Mouse (Mus musculus) heart, embryonic 16.5 days (tissue): Measurements from ENCODE around the gene Myo10. TPM values are rescaled to one million over a fixed set of nuclear protein-coding genes. Genes with fewer than 3 reads are reported as not detected.

Source experiments
- ATAC-seq: fragments of 200-750 bp; cut with Nextera tagmentation; replicated peaks from 2 replicates; pipeline ENCODE4 v1.8.0; 2017; ENCODE audit warnings: moderate number of reproducible peaks; ENCODE audit not compliant: insufficient read depth, low FRiP score; ENCODE audit errors: extremely low read depth
- H3K27ac ChIP-seq: fragments of 300-500 bp; sonication (generic); 2 replicates; pipeline ENCODE4 v1.5.1; 2014; ENCODE audit warnings: mild to moderate bottlenecking, low read length, control low read depth, moderate library complexity
- H3K27me3 ChIP-seq: fragments of 300-500 bp; sonication (generic); 2 replicates; pipeline ENCODE4 v1.6.1; 2014; ENCODE audit warnings: low read length, mixed read lengths; ENCODE audit not compliant: control insufficient read depth, insufficient read depth
- H3K36me3 ChIP-seq: fragments of 300-500 bp; sonication (generic); 2 replicates; pipeline ENCODE4 v1.6.1; 2014; ENCODE audit not compliant: control insufficient read depth, insufficient read depth
- H3K4me1 ChIP-seq: fragments of 300-500 bp; sonication (generic); 2 replicates; pipeline ENCODE4 v1.6.1; 2014; ENCODE audit warnings: low read length, mixed read lengths; ENCODE audit not compliant: control insufficient read depth, insufficient read depth
- H3K4me2 ChIP-seq: fragments of 300-500 bp; sonication (generic); 2 replicates; pipeline ENCODE4 v1.6.1; 2014; ENCODE audit warnings: low read depth, mild to moderate bottlenecking, control low read depth, low read length
- H3K4me3 ChIP-seq: fragments of 300-500 bp; sonication (generic); 2 replicates; pipeline ENCODE4 v1.5.1; 2014; ENCODE audit warnings: mild to moderate bottlenecking, control low read depth, low read length
- H3K9ac ChIP-seq: fragments of 300-500 bp; sonication (generic); 2 replicates; pipeline ENCODE4 v1.6.1; 2014; ENCODE audit warnings: low read length, control low read depth
- H3K9me3 ChIP-seq: fragments of 300-500 bp; sonication (generic); replicated peaks from 2 replicates; pipeline ENCODE4 v1.6.1; 2016; ENCODE audit warnings: low read length; ENCODE audit not compliant: control insufficient read depth
- WGBS: fragments of 180-500 bp; shearing (Covaris S2); extraction: QIAGEN DNeasy Blood & Tissue Kit; methylation state at CpG from one replicate; pipeline ENCODE4 v1.1.7; 2014; 5-methylcytosine and 5-hydroxymethylcytosine counted together
- polyA plus RNA-seq: library from polyadenylated mRNA; unstranded; fragments of >200 nt; fragmentation: Nextera tagmentation; extraction: Ambion mirVana; gene quantifications from 2 replicates; pipeline ENCODE4 v1.2.1, GENCODE M21; 2015

The Myo10 gene
- polyA plus RNA-seq, 1 experiment from 2014 or later, result 14.9 TPM

GRCm38 (mm10) chr15:25822656-25823055 lies 200.3 kb downstream of the Myo10 start:
- Histone ChIP-seq H3K27ac (no peak overlapping the region), H3K27me3 (no peaks in the 10 kb centered on the region), H3K4me3 (no peak overlapping the region), H3K4me2 (no peak overlapping the region), H3K4me1 (no peaks in the 10 kb centered on the region), H3K36me3 (no peaks in the 10 kb centered on the region), H3K9ac (no peak overlapping the region), H3K9me3 (peaks cover 5% of the 10 kb centered on the region; the same call in 1 of the 2 replicates)
- 46% methylated on average over 3 of the region's 3 CpGs for WGBS
- no peak for ATAC-seq

- WGBS, result 85% methylated on average over 8 of the region's 8 CpGs
- H3K4me3 ChIP-seq, result no peak overlapping the region
Measured at GRCm38 (mm10) chr15:25826531-25826961, 204.2 kb downstream of the Myo10 start.

GRCm38 (mm10) chr15:25828464-25828863 lies 206.1 kb downstream of the Myo10 start:
- H3K36me3 ChIP-seq, result no peaks in the 10 kb centered on the region
- H3K27ac ChIP-seq, result no peak overlapping the region
- 62% methylated on average over 10 of the region's 10 CpGs for WGBS
- no peaks in the 10 kb centered on the region for H3K9me3 ChIP-seq
- peak; percentile 55; the same call in 1 of the 2 replicates for ATAC-seq
- H3K4me3 ChIP-seq, result no peak overlapping the region
- H3K27me3 ChIP-seq, result no peaks in the 10 kb centered on the region
- H3K4me1 ChIP-seq, result peaks cover 6% of the 10 kb centered on the region
- H3K4me2 ChIP-seq, result no peak overlapping the region
- no peak overlapping the region for H3K9ac ChIP-seq

More at GRCm38 (mm10) chr15:25826531-25826961, 204.2 kb downstream of the Myo10 start:
- Histone ChIP-seq H3K9me3 (no peaks in the 10 kb centered on the region), H3K9ac (no peak overlapping the region), H3K27ac (no peak overlapping the region), H3K4me2 (no peak overlapping the region), H3K4me1 (peaks cover 6% of the 10 kb centered on the region), H3K27me3 (no peaks in the 10 kb centered on the region), H3K36me3 (no peaks in the 10 kb centered on the region)
- no peak for ATAC-seq

- H3K36me3 ChIP-seq, result no peaks in the 10 kb centered on the region
- H3K9ac ChIP-seq, result no peak overlapping the region
- no peak for ATAC-seq
- no peak overlapping the region for H3K4me2 ChIP-seq
- no peak overlapping the region for H3K4me3 ChIP-seq
- no peaks in the 10 kb centered on the region for H3K9me3 ChIP-seq
- H3K27ac ChIP-seq, result peak overlapping the region; percentile 66
- no peaks in the 10 kb centered on the region for H3K27me3 ChIP-seq
- H3K4me1 ChIP-seq, result peaks cover 6% of the 10 kb centered on the region
- 65% methylated on average over 2 of the region's 2 CpGs for WGBS
Measured at GRCm38 (mm10) chr15:25830426-25830825, 208.1 kb downstream of the Myo10 start.

GRCm38 (mm10) chr15:25834282-25834681 lies 212.0 kb downstream of the Myo10 start:
- no peak for ATAC-seq
- Histone ChIP-seq H3K4me2 (no peak overlapping the region), H3K36me3 (no peaks in the 10 kb centered on the region), H3K4me1 (peaks cover 6% of the 10 kb centered on the region), H3K9ac (no peak overlapping the region), H3K27ac (no peak overlapping the region), H3K4me3 (no peak overlapping the region), H3K9me3 (peaks cover 3% of the 10 kb centered on the region; the same call in 1 of the 2 replicates), H3K27me3 (no peaks in the 10 kb centered on the region)
- WGBS, result 82% methylated on average over 2 of the region's 2 CpGs

GRCm38 (mm10) chr15:25834920-25835674 lies 212.8 kb downstream of the Myo10 start:
- Histone ChIP-seq H3K4me2 (no peak overlapping the region), H3K36me3 (no peaks in the 10 kb centered on the region), H3K4me3 (no peak overlapping the region), H3K4me1 (peaks cover 3% of the 10 kb centered on the region), H3K9me3 (peaks cover 3% of the 10 kb centered on the region; the same call in 1 of the 2 replicates), H3K27ac (no peak overlapping the region), H3K9ac (no peak overlapping the region), H3K27me3 (no peaks in the 10 kb centered on the region)
- 83% methylated on average over 17 of the region's 17 CpGs for WGBS
- no peak for ATAC-seq

- H3K27me3 ChIP-seq, result no peaks in the 10 kb centered on the region
- peak overlapping the region; percentile 87 for H3K9ac ChIP-seq
- H3K4me3 ChIP-seq, result peak overlapping the region; percentile 89
- H3K36me3 ChIP-seq, result no peaks in the 10 kb centered on the region
- H3K4me1 ChIP-seq, result peaks cover 14% of the 10 kb centered on the region
- no peak overlapping the region for H3K27ac ChIP-seq
- peak; percentile 6; the same call in 1 of the 2 replicates for ATAC-seq
- no peaks in the 10 kb centered on the region for H3K9me3 ChIP-seq
- 14% methylated on average over 16 of the region's 16 CpGs for WGBS
- peak overlapping the region; percentile 90 for H3K4me2 ChIP-seq
Measured at GRCm38 (mm10) chr15:25842462-25843085, 220.2 kb downstream of the Myo10 start.

- Histone ChIP-seq H3K4me2 (peak within 1 kb of the TSS; percentile 90), H3K4me1 (peaks cover 14% of the 10 kb centered on the region), H3K27me3 (no peaks in the 10 kb centered on the region), H3K9ac (peak within 1 kb of the TSS; percentile 87), H3K9me3 (no peaks in the 10 kb centered on the region), H3K36me3 (no peaks in the 10 kb centered on the region), H3K4me3 (peak within 1 kb of the TSS; percentile 89), H3K27ac (peak within 1 kb of the TSS; percentile 60)
- under 1% methylated on average over 69 of the region's 72 CpGs for WGBS
- ATAC-seq, result peak; percentile 86
Measured at GRCm38 (mm10) chr15:25843086-25843991, 221.0 kb downstream of the Myo10 start, which contains the start of gene Retreg1. TSS of gene Retreg1 (plus strand) at chr15:25843180.
